Mouse (Mus musculus) embryonic facial prominence, embryonic 11.5 days (tissue): ENCODE measurements around the gene Gm11563. TPM values are rescaled to one million over a fixed set of nuclear protein-coding genes. Genes with fewer than 3 reads are reported as not detected.
"Not testable (repeated sequence)": the region's sequence is repeated elsewhere in the genome, so short reads cannot be mapped to it uniquely, and the experiment has no call there.

Experiments used
- ATAC-seq: fragments of 200-750 bp; cut with Nextera tagmentation; replicated peaks from 2 replicates; pipeline ENCODE4 v1.8.0; 2017; ENCODE audit warnings: low read depth; ENCODE audit not compliant: insufficient number of reproducible peaks, low FRiP score, low TSS enrichment
- DNase-seq: peaks from one replicate; pipeline ENCODE4 v3.0.0-alpha.2; 2015; ENCODE audit warnings: low spot score
- H3K27ac ChIP-seq: fragments of 300-500 bp; sonication (generic); replicated peaks from 2 replicates; pipeline ENCODE4 v1.5.1; 2014; ENCODE audit warnings: mild to moderate bottlenecking, low read depth, low read length, control low read depth
- H3K27me3 ChIP-seq: fragments of 300-500 bp; sonication (generic); 2 replicates; pipeline ENCODE4 v1.6.1; 2014; ENCODE audit warnings: mild to moderate bottlenecking, low read length, moderate library complexity, mixed read lengths; ENCODE audit not compliant: control insufficient read depth, insufficient read depth
- H3K36me3 ChIP-seq: fragments of 300-500 bp; sonication (generic); replicated peaks from 2 replicates; pipeline ENCODE4 v1.6.1; 2014; ENCODE audit warnings: low read depth, mild to moderate bottlenecking, low read length, moderate library complexity, mixed read lengths; ENCODE audit not compliant: control insufficient read depth, insufficient read depth
- H3K4me1 ChIP-seq: fragments of 300-500 bp; sonication (generic); 2 replicates; pipeline ENCODE4 v1.6.1; 2014; ENCODE audit warnings: low read length, mixed read lengths; ENCODE audit not compliant: control insufficient read depth, insufficient read depth
- H3K4me2 ChIP-seq: fragments of 300-500 bp; sonication (generic); 2 replicates; pipeline ENCODE4 v1.6.1; 2014; ENCODE audit warnings: low read depth, mild to moderate bottlenecking, control low read depth, low read length, moderate library complexity
- H3K4me3 ChIP-seq: fragments of 300-500 bp; sonication (generic); 2 replicates; pipeline ENCODE4 v1.5.1; 2014; ENCODE audit warnings: low read depth, low read length, control low read depth
- H3K9ac ChIP-seq: fragments of 300-500 bp; sonication (generic); replicated peaks from 2 replicates; pipeline ENCODE4 v1.6.1; 2014; ENCODE audit warnings: mild to moderate bottlenecking, control low read depth, low read length
- H3K9me3 ChIP-seq: fragments of 300-500 bp; sonication (generic); replicated peaks from 2 replicates; pipeline ENCODE4 v1.6.1; 2016; ENCODE audit warnings: mild to moderate bottlenecking, low read length, inconsistent platforms, mixed read lengths; ENCODE audit not compliant: control insufficient read depth
- WGBS: fragments of 180-500 bp; shearing (Covaris S2); extraction: QIAGEN DNeasy Blood & Tissue Kit; methylation state at CpG from one replicate; pipeline ENCODE4 v1.1.7; 2014; 5-methylcytosine and 5-hydroxymethylcytosine counted together
- polyA plus RNA-seq: library from polyadenylated mRNA; unstranded; fragments of >200 nt; fragmentation: Nextera tagmentation; extraction: Ambion mirVana; gene quantifications from 2 replicates; pipeline ENCODE4 v1.2.1, GENCODE M21; 2014

Gm11563 gene
- polyA plus RNA-seq, 1 experiment from 2014 or later: not detected

DNA sequence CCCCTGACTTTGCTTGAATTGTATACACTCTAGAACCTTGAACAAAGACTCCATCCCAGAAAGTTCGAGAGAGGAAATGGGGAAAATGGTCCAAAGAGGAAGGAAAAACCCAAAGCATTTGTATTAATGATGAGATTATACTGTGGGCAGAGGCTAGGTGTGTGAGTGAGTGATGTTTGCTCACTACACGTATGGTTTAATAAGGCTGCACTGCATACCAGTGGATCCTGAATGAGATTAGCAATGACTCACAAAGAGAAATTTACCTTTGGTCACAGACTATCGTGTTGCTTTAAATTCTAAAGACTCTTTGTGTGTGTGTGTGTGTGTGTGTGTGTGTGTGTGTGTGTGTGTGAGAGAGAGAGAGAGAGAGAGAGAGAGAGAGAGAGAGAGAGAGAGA is 27.9 kb downstream of the Gm11563 start:
- Histone ChIP-seq H3K27ac (no peak overlapping the region), H3K27me3 (no peaks in the 10 kb centered on the region), H3K4me2 (no peak overlapping the region), H3K4me1 (no peaks in the 10 kb centered on the region), H3K9ac (no peak overlapping the region), H3K9me3 (no peaks in the 10 kb centered on the region), H3K36me3 (no peaks in the 10 kb centered on the region), H3K4me3 (no peak overlapping the region)
- DNase-seq: no peak
- WGBS: 88% methylated on average over 3 of the region's 3 CpGs
- ATAC-seq: no peak

- ATAC-seq: no peak
- Histone ChIP-seq H3K4me1 (no peaks in the 10 kb centered on the region), H3K27me3 (no peaks in the 10 kb centered on the region), H3K9ac (no peak within 1 kb of the TSS), H3K4me3 (no peak within 1 kb of the TSS), H3K9me3 (no peaks in the 10 kb centered on the region), H3K36me3 (no peaks in the 10 kb centered on the region), H3K27ac (no peak within 1 kb of the TSS), H3K4me2 (no peak within 1 kb of the TSS)
- DNase-seq: no peak
- WGBS: 78% methylated on average over 4 of the region's 4 CpGs
Observed at GRCm38 (mm10) chr11:99628138-99628537, 30.6 kb downstream of the Gm11563 start, which contains the start of gene Krtap4-1. Gene Krtap4-1, minus strand, starts transcription at chr11:99628238.

DNA sequence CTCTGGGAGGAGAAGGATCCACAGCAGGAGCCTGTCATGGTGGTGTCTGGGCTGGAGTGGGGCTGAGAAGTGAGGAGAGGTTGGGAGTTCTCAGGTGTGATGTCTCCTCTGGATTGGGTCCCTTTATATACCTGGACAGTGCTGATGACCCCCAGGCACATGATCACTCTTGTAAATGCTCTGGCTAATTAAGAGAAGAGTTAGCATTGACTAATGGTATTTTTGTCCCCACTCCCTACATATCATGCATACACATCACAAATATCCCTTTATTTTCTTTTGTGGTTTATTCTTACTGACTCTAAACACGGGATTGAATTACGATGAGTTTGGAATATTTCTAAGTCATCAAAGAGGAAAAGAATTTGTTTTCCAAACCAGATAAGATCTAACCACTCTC is 38.4 kb downstream of the Gm11563 start, which contains the start of gene Gm11562:
Gene Gm11562, minus strand, starts transcription at position 101 of the 400 bp plus-strand sequence.
- 83% methylated on average over 2 of the region's 2 CpGs for WGBS
- H3K27me3 ChIP-seq: no peaks in the 10 kb centered on the region
- no peaks in the 10 kb centered on the region for H3K9me3 ChIP-seq
- DNase-seq: no peak
- no peak within 1 kb of the TSS for H3K4me3 ChIP-seq
- no peak within 1 kb of the TSS for H3K9ac ChIP-seq
- H3K27ac ChIP-seq: no peak within 1 kb of the TSS
- H3K36me3 ChIP-seq: no peaks in the 10 kb centered on the region
- no peak for ATAC-seq
- no peaks in the 10 kb centered on the region for H3K4me1 ChIP-seq
- H3K4me2 ChIP-seq: no peak within 1 kb of the TSS

DNA sequence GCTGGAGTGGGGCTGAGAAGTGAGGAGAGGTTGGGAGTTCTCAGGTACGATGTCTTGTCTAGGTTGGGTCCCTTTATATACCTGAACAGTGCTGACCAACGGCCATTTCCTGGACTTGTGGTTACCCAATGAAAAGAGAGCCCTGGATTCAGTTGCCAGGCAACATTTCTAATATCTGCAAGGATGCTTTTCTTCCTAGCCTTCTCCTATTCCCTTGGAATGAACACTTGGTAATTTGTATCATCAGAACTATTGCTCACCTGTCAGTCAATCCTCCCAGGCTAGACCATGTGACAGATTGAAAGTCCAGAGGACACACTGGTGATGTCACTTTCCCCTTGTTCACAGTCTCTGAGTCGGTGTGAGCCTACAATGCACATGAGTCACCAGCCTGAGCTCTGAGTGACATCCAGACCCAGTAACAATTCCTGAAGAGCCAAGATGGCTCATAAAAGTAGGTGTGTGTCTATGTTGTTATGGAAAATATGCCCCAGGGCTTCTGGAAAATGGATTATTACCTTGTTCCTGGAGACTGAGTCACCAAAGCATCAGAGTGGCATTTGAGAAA is 43.9 kb downstream of the Gm11563 start, which contains the start of gene Krtap2-4:
Gene Krtap2-4, minus strand, starts transcription at position 51 of the 568 bp plus-strand sequence.
- Histone ChIP-seq H3K36me3 (no peaks in the 10 kb centered on the region), H3K27me3 (no peaks in the 10 kb centered on the region), H3K4me3 (no peak within 1 kb of the TSS), H3K4me2 (no peak within 1 kb of the TSS), H3K4me1 (no peaks in the 10 kb centered on the region), H3K9ac (no peak within 1 kb of the TSS), H3K27ac (no peak within 1 kb of the TSS), H3K9me3 (no peaks in the 10 kb centered on the region)
- 76% methylated on average over 3 of the region's 3 CpGs for WGBS
- DNase-seq (no peak), ATAC-seq (no peak)

DNA sequence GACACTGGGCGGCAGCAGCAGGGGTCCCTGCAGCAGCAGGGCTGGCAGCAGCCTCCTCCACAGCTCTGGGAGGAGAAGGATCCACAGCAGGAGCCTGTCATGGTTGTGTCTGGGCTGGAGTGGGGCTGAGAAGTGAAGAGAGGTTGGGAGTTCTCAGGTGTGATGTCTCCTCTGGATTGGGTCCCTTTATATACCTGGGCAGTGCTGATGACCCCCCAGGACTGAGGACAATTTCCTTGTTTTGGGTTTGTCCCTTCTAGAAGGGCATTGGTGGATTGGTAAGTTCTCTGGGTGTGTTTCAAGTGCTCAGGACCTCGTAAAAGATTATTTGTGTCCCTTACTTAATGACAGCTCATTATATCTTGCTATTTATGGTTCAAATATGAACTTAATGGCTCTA is 48.7 kb downstream of the Gm11563 start, which contains the start of gene Gm11937:
Gene Gm11937, minus strand, starts transcription at position 101 of the 400 bp plus-strand sequence.
- not testable (repeated sequence) for DNase-seq, H3K4me2 ChIP-seq, H3K27me3 ChIP-seq, H3K9me3 ChIP-seq, ATAC-seq, H3K9ac ChIP-seq, H3K27ac ChIP-seq, H3K36me3 ChIP-seq, H3K4me3 ChIP-seq, H3K4me1 ChIP-seq
- 71% methylated on average over 1 of the region's 2 CpGs for WGBS

DNA sequence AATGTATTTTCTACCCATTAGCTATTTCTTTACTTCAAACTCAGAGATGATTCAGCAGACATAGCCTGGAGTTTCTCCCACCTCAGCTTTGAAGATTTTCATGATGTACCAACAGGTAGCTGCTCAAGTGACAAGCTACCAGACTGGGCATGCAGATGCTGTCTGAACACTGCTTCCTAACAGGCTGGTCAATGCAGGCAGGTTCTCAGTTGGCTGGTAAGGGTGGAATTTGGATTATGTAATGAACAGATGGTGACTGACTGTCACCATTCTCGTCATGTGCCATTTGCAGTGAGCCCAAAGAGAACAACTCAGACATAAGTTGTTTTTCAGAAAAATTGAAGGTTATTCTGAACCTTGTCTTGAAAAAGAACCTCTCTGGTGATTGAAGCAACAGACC is 49.6 kb downstream of the Gm11563 start:
- no peaks in the 10 kb centered on the region for H3K4me1 ChIP-seq
- no peaks in the 10 kb centered on the region for H3K27me3 ChIP-seq
- DNase-seq (no peak), ATAC-seq (no peak)
- H3K4me3 ChIP-seq: no peak overlapping the region
- no peaks in the 10 kb centered on the region for H3K9me3 ChIP-seq
- H3K9ac ChIP-seq: no peak overlapping the region
- H3K36me3 ChIP-seq: no peaks in the 10 kb centered on the region
- H3K27ac ChIP-seq: no peak overlapping the region
- 75% methylated on average over 1 of the region's 1 CpGs for WGBS
- H3K4me2 ChIP-seq: no peak overlapping the region

Other genes with a start within 250 kb of the Gm11563 start
- not detected in 2 replicates for gene Krt12, start 236.7 kb downstream of the Gm11563 start, polyA plus RNA-seq
- gene Krt20, start 220.8 kb downstream of the Gm11563 start, polyA plus RNA-seq: 0.17 and 0.53 TPM in 2 replicates
- gene Krt23, start 165.8 kb downstream of the Gm11563 start, polyA plus RNA-seq: 0.61 TPM in 1 of 2 replicates, not detected in the other
- not detected in 2 replicates for gene Krt39, start 137.6 kb downstream of the Gm11563 start, polyA plus RNA-seq
- not detected in 2 replicates for gene Krt40, start 115.8 kb downstream of the Gm11563 start, polyA plus RNA-seq
- gene Krtap3-3, start 108.1 kb downstream of the Gm11563 start, polyA plus RNA-seq: not detected in 2 replicates
- gene Krtap3-2, start 102.1 kb downstream of the Gm11563 start, polyA plus RNA-seq: not detected in 2 replicates
- gene Gm11939, start 99.5 kb downstream of the Gm11563 start, polyA plus RNA-seq: not detected in 2 replicates
- not detected in 2 replicates for gene Krtap3-1, start 92.3 kb downstream of the Gm11563 start, polyA plus RNA-seq
- gene Krtap1-5, start 77.9 kb downstream of the Gm11563 start, polyA plus RNA-seq: not detected in 2 replicates
- gene Krtap1-4, start 75.3 kb downstream of the Gm11563 start, polyA plus RNA-seq: not detected in 2 replicates
- gene Krtap1-3, start 67.6 kb downstream of the Gm11563 start, polyA plus RNA-seq: not detected in 2 replicates
- not detected in 2 replicates for gene Krtap9-3, start 60.9 kb downstream of the Gm11563 start, polyA plus RNA-seq
- not detected in 2 replicates for gene Gm11938, start 55.7 kb downstream of the Gm11563 start, polyA plus RNA-seq
- gene Gm11937, start 48.8 kb downstream of the Gm11563 start, polyA plus RNA-seq: not detected in 2 replicates
- gene Krtap2-4, start 44.1 kb downstream of the Gm11563 start, polyA plus RNA-seq: not detected in 2 replicates
- gene Gm11562, start 38.5 kb downstream of the Gm11563 start, polyA plus RNA-seq: not detected in 2 replicates
- gene Krtap4-1, start 30.7 kb downstream of the Gm11563 start, polyA plus RNA-seq: not detected in 2 replicates
- not detected in 2 replicates for gene Krtap4-2, start 23.9 kb downstream of the Gm11563 start, polyA plus RNA-seq
- gene Krtap4-7, start 14.9 kb downstream of the Gm11563 start, polyA plus RNA-seq: not detected in 2 replicates
- not detected in 2 replicates for gene Gm11555, start 8.7 kb downstream of the Gm11563 start, polyA plus RNA-seq
- gene Krtap4-6, start 7.0 kb upstream of the Gm11563 start, polyA plus RNA-seq: not detected in 2 replicates
- gene Gm14190, start 31.8 kb upstream of the Gm11563 start, polyA plus RNA-seq: not detected in 2 replicates
- gene Gm14180, start 75.3 kb upstream of the Gm11563 start, polyA plus RNA-seq: not detected in 2 replicates
- gene Gm11595, start 114.0 kb upstream of the Gm11563 start, polyA plus RNA-seq: not detected in 2 replicates
- not detected in 2 replicates for gene Krtap4-8, start 121.7 kb upstream of the Gm11563 start, polyA plus RNA-seq
- gene Krtap4-9, start 126.2 kb upstream of the Gm11563 start, polyA plus RNA-seq: not detected in 2 replicates
- not detected in 2 replicates for gene Gm11596, start 134.5 kb upstream of the Gm11563 start, polyA plus RNA-seq
- gene Gm11569, start 140.0 kb upstream of the Gm11563 start, polyA plus RNA-seq: not detected in 2 replicates
- gene Gm11554, start 145.5 kb upstream of the Gm11563 start, polyA plus RNA-seq: not detected in 2 replicates
- not detected in 2 replicates for gene Krtap4-13, start 150.9 kb upstream of the Gm11563 start, polyA plus RNA-seq
- not detected in 2 replicates for gene Gm11564, start 156.7 kb upstream of the Gm11563 start, polyA plus RNA-seq
- gene 2300003K06Rik, start 179.1 kb upstream of the Gm11563 start, polyA plus RNA-seq: not detected in 2 replicates
- not detected in 2 replicates for gene Krtap4-16, start 192.6 kb upstream of the Gm11563 start, polyA plus RNA-seq
- not detected in 2 replicates for gene Gm11568, start 199.0 kb upstream of the Gm11563 start, polyA plus RNA-seq
- not detected in 2 replicates for gene Gm11559, start 205.5 kb upstream of the Gm11563 start, polyA plus RNA-seq
- gene Krtap9-1, start 214.4 kb upstream of the Gm11563 start, polyA plus RNA-seq: not detected in 2 replicates
- gene Gm11567, start 220.2 kb upstream of the Gm11563 start, polyA plus RNA-seq: not detected in 2 replicates
- gene Krtap31-1, start 249.0 kb upstream of the Gm11563 start, polyA plus RNA-seq: not detected in 2 replicates